Mouse (Mus musculus): ENCODE measurements around the gene Nt5c2.

DNA sequence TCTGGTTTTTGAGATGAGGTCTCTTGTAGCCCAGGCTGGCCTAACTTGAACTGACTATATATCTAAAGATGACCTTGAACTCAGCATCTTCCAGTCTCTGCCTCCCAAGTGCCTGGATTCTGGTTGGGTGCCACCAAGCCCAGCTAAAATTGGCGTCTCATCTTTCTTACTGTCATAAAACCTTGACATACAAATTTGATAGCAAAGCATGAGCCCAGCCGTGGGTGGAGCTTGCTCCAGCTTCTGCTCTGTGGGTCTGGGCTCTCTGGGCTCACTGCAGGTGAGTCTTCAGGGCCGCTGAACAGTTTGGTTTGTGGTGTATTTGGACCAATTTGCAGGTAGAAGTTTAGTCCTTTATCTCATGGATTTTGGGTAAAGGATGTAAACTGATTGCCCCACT, 141.0 kb downstream of the Nt5c2 start:
- no peak for TF ChIP-seq TAL1 (IDR thresholded peaks at IDR 0.05; ENCODE audit: low read length)
- TF ChIP-seq GATA1 (IDR thresholded peaks at IDR 0.05; ENCODE audit: low read length): no peak
